Mouse (Mus musculus) forebrain, embryonic 10.5 days (tissue): ENCODE results near the gene Ttll12. TPM values are rescaled to one million over a fixed set of nuclear protein-coding genes. Genes with fewer than 3 reads are reported as not detected.

Experiments used
- DNase-seq: peaks from one replicate; pipeline ENCODE4 v3.0.0-alpha.2; 2017; ENCODE audit warnings: low spot score; ENCODE audit errors: extremely low spot score
- H3K27ac ChIP-seq: fragments of 300-500 bp; sonication (generic); 2 replicates; pipeline ENCODE4 v1.5.1; 2016; ENCODE audit warnings: mild to moderate bottlenecking
- H3K27me3 ChIP-seq: fragments of 300-500 bp; sonication (generic); 2 replicates; pipeline ENCODE4 v1.6.1; 2016; ENCODE audit warnings: mild to moderate bottlenecking; ENCODE audit not compliant: poor library complexity, severe bottlenecking
- H3K36me3 ChIP-seq: fragments of 300-500 bp; sonication (generic); replicated peaks from 2 replicates; pipeline ENCODE4 v1.6.1; 2016; ENCODE audit warnings: mild to moderate bottlenecking, moderate library complexity
- H3K4me1 ChIP-seq: fragments of 300-500 bp; sonication (generic); 2 replicates; pipeline ENCODE4 v1.6.1; 2016
- H3K4me3 ChIP-seq: fragments of 300-500 bp; sonication (generic); 2 replicates; pipeline ENCODE4 v1.5.1; 2016; ENCODE audit warnings: mild to moderate bottlenecking, moderate library complexity
- H3K9me3 ChIP-seq: fragments of 300-500 bp; sonication (generic); 2 replicates; pipeline ENCODE4 v1.6.1; 2016; ENCODE audit warnings: mild to moderate bottlenecking, moderate library complexity
- WGBS: fragments of 180-500 bp; shearing (Covaris S2); methylation state at CpG from one replicate; pipeline ENCODE4 v1.1.7; 2016; 5-methylcytosine and 5-hydroxymethylcytosine counted together
- polyA plus RNA-seq: library from polyadenylated mRNA; unstranded; fragments of >200 nt; fragmentation: Nextera tagmentation; extraction: Ambion mirVana; gene quantifications from 2 replicates; pipeline ENCODE4 v1.2.1, GENCODE M21; 2016

The Ttll12 gene
- polyA plus RNA-seq, 1 experiment from 2014 or later = 64.6 TPM

DNA sequence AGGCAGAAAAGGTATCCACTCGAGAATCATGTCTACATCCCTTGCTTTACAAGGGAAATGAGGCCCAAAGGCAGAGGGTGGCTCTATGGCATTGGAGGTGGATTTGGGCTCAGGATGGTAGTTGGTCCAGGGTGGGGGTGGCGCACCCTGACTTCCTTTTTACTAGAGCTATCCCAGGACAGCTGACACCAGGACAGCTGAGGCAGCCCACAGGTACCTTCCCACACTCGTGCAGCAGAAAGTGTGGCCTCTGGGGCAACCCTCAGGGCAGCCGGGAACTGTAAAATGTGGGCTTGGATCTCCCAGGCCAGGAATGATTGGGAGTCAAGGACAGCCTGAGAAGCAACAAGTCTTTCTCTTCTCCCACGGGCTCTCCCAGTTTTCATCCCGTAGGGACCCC, 3.2 kb downstream of the Ttll12 start:
- peaks cover 1% of the 10 kb centered on the region; the same call in 1 of the 2 replicates for H3K9me3 ChIP-seq
- WGBS = 92% methylated on average over 6 of the region's 6 CpGs
- no peaks in the 10 kb centered on the region for H3K27me3 ChIP-seq
- H3K4me1 ChIP-seq = peaks cover 33% of the 10 kb centered on the region
- DNase-seq = no peak
- H3K4me3 ChIP-seq = no peak overlapping the region
- peaks cover 56% of the 10 kb centered on the region for H3K36me3 ChIP-seq
- H3K27ac ChIP-seq = no peak overlapping the region

DNA sequence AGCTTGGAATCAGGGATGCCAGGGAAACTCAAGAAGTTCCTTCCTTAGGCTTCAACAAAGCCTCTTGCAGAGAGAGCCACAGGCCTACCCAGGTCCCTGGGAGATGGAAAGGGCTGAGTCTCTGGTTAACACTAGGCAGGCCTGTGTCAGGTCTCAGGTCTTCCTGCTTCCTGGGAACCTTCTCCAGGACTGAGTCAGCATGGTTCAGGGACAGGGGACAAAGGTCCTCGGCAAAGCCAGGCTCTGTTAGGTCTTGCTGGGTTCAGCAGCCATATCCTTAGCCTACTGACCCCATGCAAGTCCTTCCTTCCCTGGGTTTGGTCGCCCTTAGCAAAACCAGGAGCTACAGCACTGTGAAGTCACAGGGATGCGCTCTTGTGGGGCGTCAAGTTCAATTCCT, 4.1 kb downstream of the Ttll12 start:
- H3K36me3 ChIP-seq = peaks cover 65% of the 10 kb centered on the region
- peaks cover 10% of the 10 kb centered on the region for H3K9me3 ChIP-seq
- no peaks in the 10 kb centered on the region for H3K27me3 ChIP-seq
- peaks cover 33% of the 10 kb centered on the region for H3K4me1 ChIP-seq
- no peak overlapping the region for H3K27ac ChIP-seq
- no peak overlapping the region for H3K4me3 ChIP-seq
- 97% methylated on average over 4 of the region's 4 CpGs for WGBS
- DNase-seq = no peak

DNA sequence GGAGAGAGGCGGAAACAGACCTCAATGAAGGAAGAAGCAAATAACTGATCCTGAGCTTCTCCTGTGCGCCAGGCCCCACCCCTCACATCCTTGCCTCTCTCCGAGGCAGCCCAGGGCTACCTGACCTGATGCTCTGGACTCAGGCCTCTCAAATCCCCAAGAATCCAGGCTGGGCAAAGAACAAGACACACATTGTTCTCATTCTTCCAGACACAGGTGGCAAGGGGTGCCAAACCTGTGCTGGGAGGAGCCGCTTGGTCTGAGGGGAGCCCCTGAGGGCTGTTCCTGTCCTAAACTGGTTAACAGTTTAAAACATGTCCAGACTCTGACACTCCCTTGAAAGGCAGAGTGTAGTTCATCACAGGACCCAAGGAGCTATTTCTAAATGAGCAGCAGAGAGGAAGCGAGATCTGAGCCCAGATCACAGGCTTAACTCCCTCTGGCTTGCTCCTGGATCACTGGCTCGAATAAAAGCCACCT, 10.2 kb downstream of the Ttll12 start:
- no peak overlapping the region for H3K27ac ChIP-seq
- DNase-seq = no peak
- H3K4me1 ChIP-seq = no peaks in the 10 kb centered on the region
- WGBS = 92% methylated on average over 6 of the region's 6 CpGs
- H3K9me3 ChIP-seq = peaks cover 12% of the 10 kb centered on the region
- peaks cover 100% of the 10 kb centered on the region for H3K36me3 ChIP-seq
- no peak overlapping the region for H3K4me3 ChIP-seq
- H3K27me3 ChIP-seq = no peaks in the 10 kb centered on the region

DNA sequence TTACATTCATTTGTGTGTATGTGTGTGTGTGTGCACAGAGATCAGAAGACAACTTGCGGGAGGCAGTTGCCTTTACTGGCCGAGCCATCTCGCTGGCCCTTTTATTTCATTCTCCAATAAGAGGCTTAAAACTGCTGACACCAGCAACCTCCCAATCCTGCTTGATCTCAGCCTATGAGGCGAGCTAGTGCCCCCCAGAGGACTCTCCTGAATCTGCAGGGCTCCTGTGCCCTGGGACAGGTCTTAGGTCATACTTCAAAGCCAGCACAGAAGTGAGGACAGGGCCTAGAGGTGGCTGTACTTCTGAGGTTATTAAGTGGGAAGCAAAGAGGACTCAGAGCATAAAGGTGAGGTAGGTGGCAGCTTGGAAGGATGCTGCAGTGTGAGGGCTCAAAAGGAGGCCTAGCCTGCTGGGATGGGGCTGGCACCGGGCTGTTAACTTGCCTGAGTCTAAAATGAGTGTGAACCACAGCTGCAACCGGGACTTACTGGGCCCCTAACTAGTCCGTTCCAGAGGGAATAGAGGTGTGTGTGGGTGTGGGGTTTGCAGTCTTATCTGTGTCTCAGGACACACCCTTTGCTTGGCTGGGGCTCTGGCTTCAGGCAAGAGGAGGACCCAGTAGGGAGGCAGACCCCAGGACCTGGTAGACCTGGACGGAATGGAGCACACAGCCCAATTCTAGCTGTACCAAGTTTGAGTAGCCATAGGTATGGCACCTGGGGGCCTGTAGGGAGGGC, 11.4 kb downstream of the Ttll12 start:
- H3K36me3 ChIP-seq = peaks cover 100% of the 10 kb centered on the region
- H3K9me3 ChIP-seq = peaks cover 12% of the 10 kb centered on the region
- H3K4me3 ChIP-seq = no peak overlapping the region
- no peaks in the 10 kb centered on the region for H3K4me1 ChIP-seq
- no peaks in the 10 kb centered on the region for H3K27me3 ChIP-seq
- no peak overlapping the region for H3K27ac ChIP-seq
- WGBS = 71% methylated on average over 8 of the region's 8 CpGs
- DNase-seq = no peak

DNA sequence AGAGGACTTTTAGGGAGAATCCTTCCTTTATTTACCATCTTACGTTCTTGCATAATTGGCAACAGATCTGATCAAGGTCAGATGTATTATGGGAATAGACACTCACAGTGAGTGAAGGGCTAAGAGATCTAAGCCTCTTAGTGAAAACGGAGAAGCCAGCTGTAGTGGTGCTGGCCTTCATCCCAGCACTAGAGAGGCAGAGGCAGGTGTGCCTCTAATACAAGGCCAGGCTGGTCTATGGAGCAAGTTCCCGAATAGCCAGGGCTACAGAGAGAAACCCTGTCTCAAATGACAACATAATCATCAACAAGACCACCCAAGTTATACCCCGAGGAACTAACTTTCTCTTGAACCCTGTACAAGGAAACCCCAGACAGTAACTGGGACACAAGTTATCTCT, 12.0 kb downstream of the Ttll12 start:
- 80% methylated on average over 4 of the region's 4 CpGs for WGBS
- no peak for DNase-seq

DNA sequence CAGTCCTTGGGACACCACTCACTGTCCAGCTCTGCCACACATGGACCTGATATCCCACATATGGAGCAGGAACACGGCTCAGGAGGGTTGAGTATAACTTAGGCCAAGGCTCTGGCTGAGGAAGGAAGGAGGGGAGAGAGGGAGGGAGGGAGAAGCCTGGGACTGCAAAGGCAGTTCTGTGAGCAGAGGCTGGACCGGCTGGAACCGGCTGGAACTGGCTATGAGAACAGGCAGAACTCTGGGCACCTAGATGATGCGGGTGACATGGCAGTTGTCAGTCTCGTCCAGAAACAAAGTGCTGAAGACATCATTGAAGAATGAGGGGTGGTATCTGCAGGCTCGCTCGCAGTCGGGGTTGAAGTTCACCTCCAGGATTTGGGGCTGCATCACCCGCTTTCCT, 18.3 kb downstream of the Ttll12 start:
- 92% methylated on average over 9 of the region's 9 CpGs for WGBS
- H3K9me3 ChIP-seq = no peaks in the 10 kb centered on the region
- H3K27me3 ChIP-seq = no peaks in the 10 kb centered on the region
- no peak for DNase-seq
- H3K4me3 ChIP-seq = no peak overlapping the region
- H3K27ac ChIP-seq = no peak overlapping the region
- peaks cover 84% of the 10 kb centered on the region for H3K36me3 ChIP-seq
- H3K4me1 ChIP-seq = no peaks in the 10 kb centered on the region

More for the DNA sequence above, 12.0 kb downstream of the Ttll12 start:
- H3K4me1 ChIP-seq = no peaks in the 10 kb centered on the region
- no peak overlapping the region for H3K27ac ChIP-seq
- H3K36me3 ChIP-seq = peaks cover 100% of the 10 kb centered on the region
- H3K27me3 ChIP-seq = no peaks in the 10 kb centered on the region
- H3K9me3 ChIP-seq = peaks cover 12% of the 10 kb centered on the region
- no peak overlapping the region for H3K4me3 ChIP-seq

DNA sequence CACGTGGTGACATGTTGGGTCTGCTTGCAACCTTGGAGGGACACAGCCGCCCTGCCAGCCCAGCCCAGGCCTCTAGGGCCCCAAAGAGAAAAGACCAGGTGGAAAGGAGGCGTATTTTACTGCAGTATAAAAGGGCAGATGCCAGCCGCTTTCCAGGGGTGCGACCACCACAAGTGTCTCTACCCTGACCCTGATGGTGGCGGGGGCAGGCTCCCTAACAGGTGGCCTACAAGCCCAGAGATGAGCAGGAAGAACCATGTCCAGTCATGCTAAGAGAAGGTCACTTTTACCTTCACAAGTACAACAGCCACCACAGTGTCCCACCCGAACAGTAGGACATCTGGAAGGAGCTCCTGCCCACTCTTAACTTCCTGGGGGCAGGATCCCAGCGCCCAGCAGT, 19.4 kb downstream of the Ttll12 start:
- no peak for DNase-seq
- H3K27me3 ChIP-seq = no peaks in the 10 kb centered on the region
- peaks cover 73% of the 10 kb centered on the region for H3K36me3 ChIP-seq
- H3K4me3 ChIP-seq = no peak overlapping the region
- H3K9me3 ChIP-seq = no peaks in the 10 kb centered on the region
- no peak overlapping the region for H3K27ac ChIP-seq
- H3K4me1 ChIP-seq = no peaks in the 10 kb centered on the region
- 96% methylated on average over 8 of the region's 8 CpGs for WGBS

DNA sequence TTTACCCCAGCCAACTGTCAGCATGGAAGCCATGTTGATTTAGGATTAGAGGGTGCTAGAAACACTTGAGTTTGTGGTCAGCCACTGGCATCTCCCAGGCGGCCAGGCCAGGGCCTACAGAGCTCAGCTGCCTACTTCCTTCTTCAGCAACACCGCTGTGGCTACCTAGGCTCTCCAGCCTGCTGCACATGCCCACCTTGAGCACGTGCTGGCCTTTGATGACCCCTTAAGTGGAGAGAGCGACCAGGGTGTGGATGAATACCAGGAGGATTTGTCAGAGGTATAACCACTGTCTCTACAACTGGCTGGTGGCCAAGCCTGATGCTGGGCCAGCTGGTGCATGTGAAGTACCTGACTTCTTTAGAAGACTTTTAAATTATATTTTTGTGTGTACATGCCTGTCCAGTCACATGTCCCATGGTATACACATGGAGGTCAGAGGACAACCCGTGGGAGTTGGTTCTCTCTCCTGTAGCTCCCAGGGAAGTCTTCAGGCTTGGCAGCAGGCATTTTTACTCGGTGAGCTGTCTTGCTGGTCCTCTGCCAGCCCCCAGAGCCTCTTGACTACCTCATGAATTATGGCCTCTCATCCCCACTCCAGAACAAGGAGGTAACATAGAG, 20.1 kb downstream of the Ttll12 start:
- WGBS = 92% methylated on average over 6 of the region's 6 CpGs
- no peaks in the 10 kb centered on the region for H3K27me3 ChIP-seq
- H3K9me3 ChIP-seq = no peaks in the 10 kb centered on the region
- no peak for DNase-seq
- H3K4me1 ChIP-seq = no peaks in the 10 kb centered on the region
- H3K4me3 ChIP-seq = no peak overlapping the region
- H3K36me3 ChIP-seq = peaks cover 65% of the 10 kb centered on the region
- no peak overlapping the region for H3K27ac ChIP-seq

DNA sequence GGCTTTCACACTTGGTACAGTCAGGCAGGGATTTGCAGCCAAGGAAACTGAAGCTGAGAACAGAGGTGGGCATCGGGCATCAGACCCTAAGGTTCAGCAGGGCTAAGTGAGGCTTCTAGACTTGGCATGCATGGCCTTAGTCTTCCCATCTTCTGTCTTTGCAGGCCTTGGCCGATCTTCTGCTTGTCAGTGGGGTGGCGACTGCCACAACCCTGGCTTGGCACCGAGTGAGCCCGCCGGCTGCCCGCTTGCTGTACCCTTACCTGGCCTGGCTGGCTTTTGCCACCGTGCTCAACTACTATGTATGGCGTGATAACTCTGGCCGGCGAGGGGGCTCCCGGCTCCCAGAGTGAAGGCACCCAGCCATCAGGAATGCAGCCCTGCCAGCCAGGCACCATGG, 21.4 kb downstream of the Ttll12 start:
- 92% methylated on average over 12 of the region's 12 CpGs for WGBS
- Histone ChIP-seq H3K4me1 (no peaks in the 10 kb centered on the region), H3K36me3 (peaks cover 53% of the 10 kb centered on the region), H3K27ac (no peak overlapping the region), H3K4me3 (no peak overlapping the region), H3K27me3 (no peaks in the 10 kb centered on the region), H3K9me3 (no peaks in the 10 kb centered on the region)
- no peak for DNase-seq

DNA sequence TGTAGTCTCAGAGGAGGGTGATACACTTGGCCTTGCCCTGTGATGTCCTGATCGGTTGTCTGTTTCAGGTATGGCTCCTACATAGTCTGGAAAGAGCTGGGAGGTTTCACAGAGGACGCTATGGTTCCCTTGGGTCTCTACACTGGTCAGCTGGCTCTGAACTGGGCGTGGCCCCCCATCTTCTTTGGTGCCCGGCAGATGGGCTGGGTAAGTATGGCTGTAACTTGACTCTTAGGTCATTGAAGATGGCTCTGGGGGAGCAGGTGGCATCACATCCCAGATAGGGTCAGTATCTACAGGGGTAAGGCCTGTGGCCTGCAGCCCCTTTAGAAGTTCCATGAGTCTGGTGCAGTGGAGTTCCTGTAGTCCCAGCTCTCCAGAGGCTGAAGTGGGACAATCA, 22.8 kb downstream of the Ttll12 start:
- H3K27me3 ChIP-seq = no peaks in the 10 kb centered on the region
- 90% methylated on average over 4 of the region's 4 CpGs for WGBS
- H3K4me3 ChIP-seq = no peak overlapping the region
- DNase-seq = no peak
- H3K9me3 ChIP-seq = no peaks in the 10 kb centered on the region
- no peak overlapping the region for H3K27ac ChIP-seq
- peaks cover 38% of the 10 kb centered on the region for H3K36me3 ChIP-seq
- no peaks in the 10 kb centered on the region for H3K4me1 ChIP-seq

DNA sequence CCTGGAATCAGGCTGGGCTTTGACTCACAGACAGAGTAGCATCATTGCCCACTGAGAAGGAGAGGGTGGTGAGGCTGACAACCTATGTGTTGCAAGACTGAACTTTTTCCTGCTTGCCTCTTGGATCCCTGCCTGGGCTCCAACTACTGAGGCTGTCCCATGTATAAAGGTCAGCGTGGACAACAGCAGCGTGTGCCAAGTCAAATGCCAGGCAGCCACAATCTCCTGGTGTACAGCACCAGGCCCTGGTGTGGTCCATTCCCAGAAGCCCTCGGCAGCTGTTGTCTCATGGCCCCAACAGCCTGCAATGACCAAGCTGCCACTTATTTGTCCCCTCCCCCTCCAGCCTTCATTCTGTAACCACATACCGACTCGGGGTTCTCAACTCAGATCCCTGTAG, 23.3 kb downstream of the Ttll12 start:
- Histone ChIP-seq H3K9me3 (no peaks in the 10 kb centered on the region), H3K27me3 (no peaks in the 10 kb centered on the region), H3K4me3 (no peak overlapping the region), H3K36me3 (peaks cover 33% of the 10 kb centered on the region), H3K4me1 (no peaks in the 10 kb centered on the region), H3K27ac (no peak overlapping the region)
- WGBS = 92% methylated on average over 5 of the region's 5 CpGs
- no peak for DNase-seq

DNA sequence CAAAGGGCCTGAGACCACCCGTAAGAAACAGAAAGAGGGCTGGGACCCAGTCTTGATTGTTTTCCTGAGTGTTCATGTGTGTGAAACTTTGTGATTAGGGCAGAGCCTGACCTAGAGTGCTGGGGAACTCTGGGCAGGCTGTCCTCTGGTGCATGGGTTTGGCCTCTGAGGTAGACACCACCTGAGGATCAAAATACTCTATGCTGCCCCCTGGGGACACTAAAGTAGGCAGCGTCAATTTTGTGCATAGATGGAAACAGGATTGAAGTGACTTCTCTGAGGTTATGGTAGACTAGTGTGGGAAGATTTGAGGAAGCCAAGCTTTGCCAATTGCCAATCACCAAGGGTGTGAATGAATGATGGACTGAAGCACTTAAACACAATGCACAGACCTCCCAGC, 24.3 kb downstream of the Ttll12 start:
- 0 out of 2 replicates have a peak, but pooled peaks cover 2% of the 10 kb centered on the region for H3K27me3 ChIP-seq

DNA sequence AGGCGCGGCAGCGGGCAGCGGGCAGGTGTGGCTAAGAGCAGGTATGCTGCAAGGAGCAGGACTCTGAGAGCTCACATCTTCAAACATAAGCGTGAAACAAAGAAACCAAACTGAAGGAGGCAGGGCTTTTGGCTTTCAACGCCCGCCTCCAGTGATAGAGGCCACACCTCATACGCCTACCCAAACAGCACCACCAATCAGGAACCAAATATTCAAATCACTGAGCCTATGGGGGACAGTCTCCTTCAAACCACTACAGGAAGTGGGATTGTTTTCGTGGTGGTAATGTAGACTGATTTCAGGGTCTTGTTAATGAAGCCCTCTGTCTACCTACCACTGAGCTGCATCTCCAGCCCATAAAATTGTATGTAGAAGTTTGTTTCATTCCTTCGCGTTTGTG, 25.3 kb downstream of the Ttll12 start:
- Histone ChIP-seq H3K27ac (no peak overlapping the region), H3K9me3 (no peaks in the 10 kb centered on the region), H3K4me3 (no peak overlapping the region), H3K36me3 (peaks cover 14% of the 10 kb centered on the region), H3K4me1 (no peaks in the 10 kb centered on the region; the same call in 1 of the 2 replicates), H3K27me3 (peaks cover 10% of the 10 kb centered on the region; the same call in 1 of the 2 replicates)
- no peak for DNase-seq
- 61% methylated on average over 11 of the region's 11 CpGs for WGBS

More for the DNA sequence above, 24.3 kb downstream of the Ttll12 start:
- no peak for DNase-seq
- Histone ChIP-seq H3K4me1 (no peaks in the 10 kb centered on the region; the same call in 1 of the 2 replicates), H3K9me3 (no peaks in the 10 kb centered on the region), H3K4me3 (no peak overlapping the region), H3K27ac (no peak overlapping the region), H3K36me3 (peaks cover 23% of the 10 kb centered on the region)
- 66% methylated on average over 2 of the region's 2 CpGs for WGBS
